Mouse (Mus musculus): ENCODE results near the gene Csf2rb2.

Gene Csf2rb2

GRCm38 (mm10) chr15:78254751-78255150 is 50.8 kb downstream of the Csf2rb2 start:
- peak; percentile 26 for DNase-seq

- DNase-seq, result no peak
Measured at GRCm38 (mm10) chr15:78248410-78248809, 57.1 kb downstream of the Csf2rb2 start.

GRCm38 (mm10) chr15:78247659-78248058 is 57.9 kb downstream of the Csf2rb2 start:
- no peak for DNase-seq

- DNase-seq, result no peak
Measured at GRCm38 (mm10) chr15:78246143-78247116, 59.1 kb downstream of the Csf2rb2 start.

- DNase-seq, result no peak
Measured at GRCm38 (mm10) chr15:78244695-78245492, 60.6 kb downstream of the Csf2rb2 start, which contains the start of gene Ncf4. TSS of gene Ncf4 (plus strand) at chr15:78244801.

- no peak for DNase-seq
Measured at GRCm38 (mm10) chr15:78243774-78244173, 61.7 kb downstream of the Csf2rb2 start.

- no peak for DNase-seq
Measured at GRCm38 (mm10) chr15:78243061-78243460, 62.5 kb downstream of the Csf2rb2 start.

- no peak for DNase-seq
Measured at GRCm38 (mm10) chr15:78241335-78241734, 64.2 kb downstream of the Csf2rb2 start.

- no peak for DNase-seq
Measured at GRCm38 (mm10) chr15:78239956-78240617, 65.4 kb downstream of the Csf2rb2 start.

GRCm38 (mm10) chr15:78239453-78239852 is 66.1 kb downstream of the Csf2rb2 start:
- peak; percentile 58 for DNase-seq

- no peak for DNase-seq
Measured at GRCm38 (mm10) chr15:78234823-78235509, 70.6 kb downstream of the Csf2rb2 start.
